Mouse (Mus musculus): ENCODE data around the gene Rnpep. TPM values are rescaled to one million over a fixed set of nuclear protein-coding genes. Genes with fewer than 3 reads are reported as not detected.

The Rnpep gene
- polyA plus RNA-seq, 1 experiment: 23.2 TPM

DNA sequence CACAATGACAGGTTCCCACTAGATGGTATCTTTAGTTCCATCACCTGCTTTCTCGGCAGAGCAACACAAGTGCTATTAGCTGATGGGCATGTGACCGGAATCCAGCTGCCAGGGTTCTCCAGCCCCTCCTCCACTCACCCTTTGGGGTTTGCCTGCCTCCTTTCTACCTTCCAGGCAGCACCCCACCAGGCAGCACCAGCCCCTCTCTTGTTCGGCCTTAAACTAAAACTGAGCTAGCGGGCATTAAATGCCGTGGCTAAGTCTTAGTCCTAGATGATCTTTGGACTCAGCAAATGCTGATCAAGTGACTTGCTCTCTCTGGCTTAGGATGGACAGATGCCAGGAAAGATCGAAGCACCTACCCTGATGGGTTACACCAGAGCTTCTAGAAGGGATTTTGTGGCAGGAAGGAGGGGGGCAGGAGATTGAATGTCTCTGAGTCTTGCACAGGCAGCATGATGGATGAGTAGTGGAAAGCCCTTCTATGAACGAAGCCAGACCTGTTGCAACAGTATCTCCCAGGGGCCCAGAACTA lies 39.5 kb upstream of the Rnpep start:
- Histone ChIP-seq H3K79me2 (ENCODE audit: control insufficient read depth, insufficient read depth) (no peaks in the 10 kb centered on the region), H3K27me3 (ENCODE audit: control insufficient read depth, insufficient read depth, insufficient read length) (no peaks in the 10 kb centered on the region), H3K4me3 (no peak overlapping the region), H3K36me3 (ENCODE audit: control insufficient read depth, insufficient read depth) (no peaks in the 10 kb centered on the region), H3K4me2 (ENCODE audit: low read depth) (peak overlapping the region; percentile 77), H3ac (ENCODE audit: control insufficient read depth, insufficient read length) (no peak overlapping the region)
- TF ChIP-seq MYOD1 (IDR thresholded peaks at IDR 0.05; ENCODE audit: control insufficient read depth in 1 of 3, insufficient read length in 2 of 3, low read depth in 2 of 3) (peak in 2 of 3 experiments; percentile 27 to 76), USF1 (IDR thresholded peaks at IDR 0.05; ENCODE audit: low read depth) (peak; percentile 47), POLR2AphosphoS2 (IDR thresholded peaks at IDR 0.05; ENCODE audit: insufficient read length, low read depth) (no peak), TCF12 (IDR thresholded peaks at IDR 0.05; ENCODE audit: insufficient read depth, poor library complexity, severe bottlenecking) (no peak), TCF3 (IDR thresholded peaks at IDR 0.05; ENCODE audit: insufficient read length, low read depth) (peak; percentile 15), MYOG (IDR thresholded peaks at IDR 0.05; ENCODE audit: control insufficient read depth in 1 of 3, insufficient read depth in 1 of 3, insufficient read length in 2 of 3, low read depth in 2 of 3) (peak in 2 of 3 experiments; percentile 61 to 89)

DNA sequence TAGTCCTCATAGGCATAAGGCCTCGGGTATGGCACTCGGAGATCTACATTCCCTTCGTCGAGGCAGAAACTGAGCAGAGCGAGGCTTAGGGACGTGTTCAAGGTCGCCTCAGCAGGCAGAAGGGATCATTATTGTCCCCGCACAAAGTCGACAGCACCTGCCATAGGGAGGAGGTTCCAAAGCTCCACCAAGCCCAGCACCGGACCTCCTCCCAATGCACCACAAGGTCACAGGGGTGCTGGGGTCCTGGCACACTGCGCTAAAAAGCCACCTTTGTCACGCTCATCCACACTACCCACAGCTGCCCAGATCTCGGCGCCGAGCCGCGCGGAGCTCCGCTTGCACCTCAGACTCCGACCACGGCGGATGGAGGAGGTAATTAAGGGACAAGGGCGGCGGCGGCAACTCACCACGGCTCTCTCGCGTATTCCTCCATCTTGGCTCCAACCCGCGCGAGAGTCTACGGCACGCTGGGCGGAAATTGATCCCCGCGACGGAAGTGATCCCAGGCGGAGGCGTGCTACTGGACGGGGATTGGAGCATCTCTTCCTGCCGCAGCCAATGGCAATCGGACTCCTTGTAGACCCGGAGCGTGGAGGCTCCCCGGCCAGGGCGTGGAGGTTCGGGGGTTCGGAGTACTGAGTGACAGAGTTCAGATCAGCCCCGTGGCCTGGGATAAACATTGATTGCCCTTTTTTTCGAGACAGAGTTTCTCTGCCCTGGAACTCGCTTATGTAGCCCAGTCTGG lies 29.6 kb upstream of the Rnpep start, which contains the start of gene Timm17a:
TSS of gene Timm17a (minus strand) at position 495 of the 748 bp plus-strand sequence.
- peak within 1 kb of the TSS; percentile 38 for H3ac ChIP-seq (ENCODE audit: control insufficient read depth, insufficient read length)
- peak within 1 kb of the TSS; percentile 96 for H3K4me2 ChIP-seq (ENCODE audit: low read depth)
- no peaks in the 10 kb centered on the region for H3K27me3 ChIP-seq (ENCODE audit: control insufficient read depth, insufficient read depth, insufficient read length)
- H3K79me2 ChIP-seq (ENCODE audit: control insufficient read depth, insufficient read depth): peaks cover 46% of the 10 kb centered on the region
- H3K36me3 ChIP-seq (ENCODE audit: control insufficient read depth, insufficient read depth): no peaks in the 10 kb centered on the region
- H3K4me3 ChIP-seq: peak within 1 kb of the TSS; percentile 91
- TF ChIP-seq TCF12 (IDR thresholded peaks at IDR 0.05; ENCODE audit: insufficient read depth, poor library complexity, severe bottlenecking) (no peak), POLR2A (IDR thresholded peaks at IDR 0.05; ENCODE audit: insufficient read length, low read depth) (peak; percentile 70), SRF (IDR thresholded peaks at IDR 0.05; ENCODE audit: control insufficient read depth, insufficient read length, low read depth) (no peak), CEBPB (IDR thresholded peaks at IDR 0.05; ENCODE audit: insufficient read depth, poor library complexity, severe bottlenecking) (no peak), TCF3 (IDR thresholded peaks at IDR 0.05; ENCODE audit: insufficient read length, low read depth) (no peak), MAX (IDR thresholded peaks at IDR 0.05; ENCODE audit: low read depth) (no peak), MYOD1 (IDR thresholded peaks at IDR 0.05; ENCODE audit: control insufficient read depth in 1 of 3, insufficient read length in 2 of 3, low read depth in 2 of 3) (no peak), REST (IDR thresholded peaks at IDR 0.05; ENCODE audit: insufficient read depth, insufficient read length) (no peak), E2F4 (IDR thresholded peaks at IDR 0.05; ENCODE audit: insufficient read depth) (no peak), MYOG (IDR thresholded peaks at IDR 0.05; ENCODE audit: control insufficient read depth in 1 of 3, insufficient read depth in 1 of 3, insufficient read length in 2 of 3, low read depth in 2 of 3) (no peak), POLR2AphosphoS2 (IDR thresholded peaks at IDR 0.05; ENCODE audit: insufficient read length, low read depth) (peak; percentile 62), USF1 (IDR thresholded peaks at IDR 0.05; ENCODE audit: low read depth) (no peak)

- Histone ChIP-seq H3K79me2 (ENCODE audit: control insufficient read depth, insufficient read depth) (peaks cover 52% of the 10 kb centered on the region), H3K4me2 (ENCODE audit: low read depth) (peak overlapping the region; percentile 96), H3ac (ENCODE audit: control insufficient read depth, insufficient read length) (no peak overlapping the region), H3K36me3 (ENCODE audit: control insufficient read depth, insufficient read depth) (no peaks in the 10 kb centered on the region), H3K27me3 (ENCODE audit: control insufficient read depth, insufficient read depth, insufficient read length) (no peaks in the 10 kb centered on the region), H3K4me3 (peak overlapping the region; percentile 91)
- TF ChIP-seq SRF (IDR thresholded peaks at IDR 0.05; ENCODE audit: control insufficient read depth, insufficient read length, low read depth): no peak
- TF ChIP-seq MAX (IDR thresholded peaks at IDR 0.05; ENCODE audit: low read depth): no peak
- TF ChIP-seq USF1 (IDR thresholded peaks at IDR 0.05; ENCODE audit: low read depth): no peak
- no peak for TF ChIP-seq MYOD1 (IDR thresholded peaks at IDR 0.05; ENCODE audit: control insufficient read depth in 1 of 3, insufficient read length in 2 of 3, low read depth in 2 of 3)
- TF ChIP-seq POLR2A (IDR thresholded peaks at IDR 0.05; ENCODE audit: insufficient read length, low read depth): no peak
- TF ChIP-seq CEBPB (IDR thresholded peaks at IDR 0.05; ENCODE audit: insufficient read depth, poor library complexity, severe bottlenecking): no peak
- no peak for TF ChIP-seq TCF3 (IDR thresholded peaks at IDR 0.05; ENCODE audit: insufficient read length, low read depth)
Observed at GRCm38 (mm10) chr1:135312201-135312600, 28.3 kb upstream of the Rnpep start.

DNA sequence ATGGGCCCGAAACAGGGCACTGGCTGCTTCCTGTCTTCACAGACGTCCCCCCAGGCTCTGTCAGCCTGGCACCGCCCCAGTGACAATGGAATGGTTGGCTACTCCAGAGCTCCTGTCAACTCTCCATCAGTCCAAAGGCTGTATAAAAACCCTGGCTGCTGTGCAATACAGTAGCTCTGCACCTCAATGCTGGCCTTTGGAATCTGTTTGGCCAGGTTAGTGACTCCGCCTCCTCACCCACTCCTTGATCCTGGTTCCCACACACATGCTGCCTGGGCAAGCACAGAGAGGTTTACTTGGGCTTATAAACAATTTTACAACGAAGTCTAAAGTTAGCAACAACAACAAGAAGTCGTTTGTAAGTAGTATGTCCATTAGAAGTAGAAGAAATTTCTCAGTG lies 27.5 kb upstream of the Rnpep start:
- no peaks in the 10 kb centered on the region for H3K27me3 ChIP-seq (ENCODE audit: control insufficient read depth, insufficient read depth, insufficient read length)
- no peak overlapping the region for H3ac ChIP-seq (ENCODE audit: control insufficient read depth, insufficient read length)
- H3K4me2 ChIP-seq (ENCODE audit: low read depth): peak overlapping the region; percentile 34
- peaks cover 52% of the 10 kb centered on the region for H3K79me2 ChIP-seq (ENCODE audit: control insufficient read depth, insufficient read depth)
- no peaks in the 10 kb centered on the region for H3K36me3 ChIP-seq (ENCODE audit: control insufficient read depth, insufficient read depth)
- no peak for TF ChIP-seq MYOG (IDR thresholded peaks at IDR 0.05; ENCODE audit: control insufficient read depth in 1 of 3, insufficient read depth in 1 of 3, insufficient read length in 2 of 3, low read depth in 2 of 3)
- peak overlapping the region; percentile 91 for H3K4me3 ChIP-seq

- peaks cover 5% of the 10 kb centered on the region for H3K36me3 ChIP-seq (ENCODE audit: control insufficient read depth, insufficient read depth)
- H3K4me2 ChIP-seq (ENCODE audit: low read depth): no peak overlapping the region
- H3K27me3 ChIP-seq (ENCODE audit: control insufficient read depth, insufficient read depth, insufficient read length): no peaks in the 10 kb centered on the region
Observed at GRCm38 (mm10) chr1:135290908-135291307, 7.0 kb upstream of the Rnpep start.

More at GRCm38 (mm10) chr1:135290908-135291307, 7.0 kb upstream of the Rnpep start:
- H3K79me2 ChIP-seq (ENCODE audit: control insufficient read depth, insufficient read depth): no peaks in the 10 kb centered on the region
- no peak overlapping the region for H3ac ChIP-seq (ENCODE audit: control insufficient read depth, insufficient read length)
- no peak for TF ChIP-seq MYOG (IDR thresholded peaks at IDR 0.05; ENCODE audit: control insufficient read depth in 1 of 3, insufficient read depth in 1 of 3, insufficient read length in 2 of 3, low read depth in 2 of 3)
- TF ChIP-seq MYOD1 (IDR thresholded peaks at IDR 0.05; ENCODE audit: control insufficient read depth in 1 of 3, insufficient read length in 2 of 3, low read depth in 2 of 3): no peak
- no peak for TF ChIP-seq POLR2AphosphoS2 (IDR thresholded peaks at IDR 0.05; ENCODE audit: insufficient read length, low read depth)
- no peak for TF ChIP-seq MAX (IDR thresholded peaks at IDR 0.05; ENCODE audit: low read depth)
- TF ChIP-seq POLR2A (IDR thresholded peaks at IDR 0.05; ENCODE audit: insufficient read length, low read depth): no peak
- no peak for TF ChIP-seq E2F4 (IDR thresholded peaks at IDR 0.05; ENCODE audit: insufficient read depth)
- TF ChIP-seq TCF3 (IDR thresholded peaks at IDR 0.05; ENCODE audit: insufficient read length, low read depth): no peak
- TF ChIP-seq TCF12 (IDR thresholded peaks at IDR 0.05; ENCODE audit: insufficient read depth, poor library complexity, severe bottlenecking): no peak
- TF ChIP-seq USF1 (IDR thresholded peaks at IDR 0.05; ENCODE audit: low read depth): no peak
- no peak for TF ChIP-seq CEBPB (IDR thresholded peaks at IDR 0.05; ENCODE audit: insufficient read depth, poor library complexity, severe bottlenecking)
- TF ChIP-seq SRF (IDR thresholded peaks at IDR 0.05; ENCODE audit: control insufficient read depth, insufficient read length, low read depth): no peak
- TF ChIP-seq REST (IDR thresholded peaks at IDR 0.05; ENCODE audit: insufficient read depth, insufficient read length): no peak
- H3K4me3 ChIP-seq: no peak overlapping the region
